Mouse (Mus musculus) frontal cortex, adult 2 months (tissue): ENCODE measurements around the gene Arhgap9. TPM values are rescaled to one million over a fixed set of nuclear protein-coding genes. Genes with fewer than 3 reads are reported as not detected.
A peak's percentile ranks its signal among the peaks of the same experiment; 100 is the strongest.

Experiments
- DNase-seq, 2 experiments: peaks; one replicate each; pipeline ENCODE4 v3.0.0; 2022; ENCODE audit warnings: low spot score in 1 of 2; ENCODE audit errors: extremely low spot score in 1 of 2
- polyA plus RNA-seq: library from polyadenylated mRNA; depleted of rRNA; stranded (reverse); fragments of >200 nt; gene quantifications from 2 replicates; pipeline ENCODE4 v1.2.3, GENCODE M21; 2012

Gene Arhgap9
- polyA plus RNA-seq, 1 experiment = 1.3 TPM

DNA sequence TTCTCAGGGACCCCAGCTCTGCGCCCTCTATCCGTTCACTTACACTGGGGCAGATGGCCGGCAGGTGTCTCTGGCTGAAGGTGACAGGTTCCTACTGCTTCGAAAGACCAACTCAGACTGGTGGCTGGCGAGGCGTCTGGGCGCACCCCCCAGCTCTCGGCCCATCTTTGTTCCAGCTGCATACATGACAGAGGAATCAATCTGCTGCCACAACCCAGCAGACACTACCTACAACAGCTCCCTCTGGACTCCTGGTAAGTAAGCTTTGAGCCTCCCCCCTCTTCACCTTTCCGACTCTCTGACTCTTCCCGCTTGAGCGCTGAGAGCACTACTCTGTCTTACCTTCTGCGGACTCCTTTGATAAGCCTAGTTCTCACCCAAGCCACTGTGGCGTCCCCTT lies 414 bp downstream of the Arhgap9 start:
- DNase-seq = no peak

DNA sequence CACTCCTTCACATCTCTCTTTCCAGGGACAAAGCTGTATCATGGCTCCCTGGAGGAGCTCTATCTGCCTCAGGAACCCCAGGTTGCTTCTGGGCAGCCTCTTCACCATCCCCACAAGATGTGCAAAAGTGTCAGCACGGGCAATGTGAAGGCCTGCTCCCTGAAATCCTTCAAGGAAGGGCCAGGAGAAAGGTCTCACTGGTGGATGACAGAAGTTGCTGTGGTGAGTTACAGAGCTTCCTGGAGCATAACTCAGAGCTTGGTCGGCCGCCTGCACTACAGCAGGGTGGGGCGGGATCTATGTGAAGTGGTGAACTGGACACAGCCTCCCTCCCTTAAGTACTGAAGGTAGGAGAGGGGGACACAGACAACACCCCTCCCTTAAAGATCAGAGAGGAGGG lies 905 bp downstream of the Arhgap9 start:
- DNase-seq = no peak

GRCm38 (mm10) chr10:127323131-127323855 lies 1.5 kb downstream of the Arhgap9 start:
- DNase-seq = no peak

- no peak for DNase-seq
Observed at GRCm38 (mm10) chr10:127324495-127324894, 2.7 kb downstream of the Arhgap9 start.

DNA sequence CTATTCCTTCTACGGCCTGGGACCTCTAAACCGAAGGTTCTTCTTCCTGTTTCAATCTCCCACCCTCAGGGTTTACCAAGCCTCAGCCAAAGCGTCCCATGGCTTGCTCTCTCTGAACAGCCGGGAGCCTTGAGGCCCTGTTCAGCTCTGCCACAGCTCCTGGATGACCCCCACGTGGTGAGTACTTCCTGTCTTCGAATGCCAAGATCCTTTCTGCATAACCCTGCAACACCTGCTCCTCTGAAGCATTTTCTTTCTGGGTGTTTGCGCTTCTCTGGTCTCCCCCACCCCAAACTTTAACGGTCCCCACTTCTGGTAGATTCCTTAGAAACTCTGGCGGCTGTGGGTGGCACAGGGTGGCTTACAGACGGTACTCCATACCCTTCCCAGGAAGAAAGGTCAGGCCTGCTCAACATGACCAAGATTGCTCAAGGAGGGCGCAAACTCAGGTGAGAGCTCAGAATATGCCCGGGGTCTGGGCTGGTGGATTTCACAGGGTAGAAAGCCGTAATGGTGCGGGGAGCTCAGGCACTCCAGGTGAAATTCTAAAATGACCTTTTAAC lies 3.8 kb downstream of the Arhgap9 start:
- no peak for DNase-seq

GRCm38 (mm10) chr10:127326017-127326801 lies 4.4 kb downstream of the Arhgap9 start:
- DNase-seq = no peak

DNA sequence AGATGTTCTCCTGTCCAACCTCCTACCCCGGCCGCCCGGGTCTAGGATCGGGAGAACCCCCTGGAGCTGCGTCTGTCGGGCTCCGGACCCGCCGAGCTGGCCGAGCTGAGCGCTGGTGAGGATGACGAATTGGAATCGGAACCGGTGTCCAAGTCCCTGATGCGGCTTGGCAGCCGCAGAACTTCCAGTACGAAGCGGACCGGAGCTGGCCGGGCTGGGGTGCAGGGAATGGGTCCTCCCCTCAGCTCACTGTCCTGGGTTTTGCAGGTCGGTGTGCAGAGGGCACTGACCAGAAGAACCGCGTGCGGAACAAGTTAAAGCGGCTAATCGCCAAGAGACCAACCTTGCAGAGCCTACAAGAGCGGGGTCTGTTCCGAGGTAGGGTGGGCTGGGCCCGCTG lies 5.1 kb downstream of the Arhgap9 start:
- DNase-seq = no peak

DNA sequence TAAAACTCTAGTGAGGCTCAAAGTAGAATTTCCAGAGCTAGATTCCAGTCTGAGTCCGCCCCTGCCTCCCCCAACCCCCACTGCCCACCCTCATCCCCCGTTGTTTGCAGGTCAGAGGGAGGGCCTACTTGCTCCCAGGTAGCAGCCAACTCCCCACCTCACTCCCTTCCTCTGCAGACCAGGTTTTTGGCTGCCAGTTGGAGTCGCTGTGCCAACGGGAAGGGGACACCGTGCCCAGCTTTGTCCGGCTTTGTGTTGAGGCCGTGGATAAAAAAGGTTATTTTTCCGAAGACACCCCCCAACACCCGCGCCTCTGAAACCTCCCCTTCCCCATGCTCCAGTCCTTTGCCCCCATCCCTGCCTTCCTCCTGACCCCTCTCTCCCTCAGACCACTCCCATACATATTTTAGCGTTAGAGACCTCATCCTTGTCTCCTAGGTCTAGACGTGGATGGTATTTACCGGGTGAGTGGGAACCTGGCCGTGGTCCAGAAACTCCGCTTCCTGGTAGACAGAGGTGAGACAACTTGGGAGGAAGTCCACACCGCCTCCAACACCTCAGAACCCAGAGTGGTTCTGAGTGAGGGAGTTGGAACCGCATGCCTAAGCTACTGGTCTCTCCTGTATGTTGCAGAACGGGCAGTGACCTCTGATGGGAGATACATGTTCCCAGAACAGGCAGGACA lies 5.8 kb downstream of the Arhgap9 start:
- no peak for DNase-seq

- no peak for DNase-seq
Observed at GRCm38 (mm10) chr10:127330212-127330611, 8.4 kb downstream of the Arhgap9 start.

- DNase-seq = no peak
Observed at GRCm38 (mm10) chr10:127332211-127332874, 10.6 kb downstream of the Arhgap9 start.

DNA sequence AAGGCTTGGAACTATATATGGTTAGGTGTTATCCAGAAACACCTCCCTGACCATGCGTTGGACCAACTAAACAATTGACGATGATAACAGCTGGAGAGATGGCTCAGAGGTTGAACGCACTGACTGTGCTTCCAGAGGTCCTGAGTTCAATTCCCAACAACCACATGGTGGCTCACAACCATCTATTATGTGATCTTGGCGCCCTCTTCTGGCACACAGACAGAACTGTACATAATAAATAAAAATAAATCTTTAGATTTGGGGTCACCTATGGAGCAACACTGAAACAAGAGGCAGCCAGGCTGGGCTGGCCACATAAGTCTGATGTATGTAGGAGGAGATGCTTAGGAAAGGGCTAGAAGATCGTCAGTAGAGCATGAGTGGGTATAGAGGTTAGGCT lies 11.4 kb downstream of the Arhgap9 start:
- DNase-seq = no peak

- no peak for DNase-seq
Observed at GRCm38 (mm10) chr10:127335271-127335670, 13.5 kb downstream of the Arhgap9 start.

DNA sequence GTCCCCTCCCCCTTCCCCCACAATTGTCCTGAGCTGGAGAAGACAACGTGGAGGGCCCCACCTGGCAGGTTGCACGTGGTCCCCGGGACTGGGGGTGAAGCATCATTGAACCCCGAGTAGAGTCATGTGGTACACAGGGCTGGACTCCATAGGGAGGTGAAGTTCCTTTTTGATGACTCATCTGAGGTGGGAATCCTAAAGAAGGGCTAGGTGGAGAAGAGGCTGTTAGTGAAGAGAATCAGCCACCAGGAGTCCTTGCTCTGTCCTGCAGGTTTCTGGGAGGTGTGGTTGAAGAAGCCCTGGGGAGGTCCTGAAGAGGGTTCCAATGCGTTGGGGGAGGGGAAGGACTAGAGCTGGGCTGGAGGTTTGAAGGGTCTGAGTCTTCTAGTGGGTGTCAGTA lies 15.2 kb downstream of the Arhgap9 start:
- no peak for DNase-seq

GRCm38 (mm10) chr10:127337536-127338099 lies 15.9 kb downstream of the Arhgap9 start:
- no peak for DNase-seq

DNA sequence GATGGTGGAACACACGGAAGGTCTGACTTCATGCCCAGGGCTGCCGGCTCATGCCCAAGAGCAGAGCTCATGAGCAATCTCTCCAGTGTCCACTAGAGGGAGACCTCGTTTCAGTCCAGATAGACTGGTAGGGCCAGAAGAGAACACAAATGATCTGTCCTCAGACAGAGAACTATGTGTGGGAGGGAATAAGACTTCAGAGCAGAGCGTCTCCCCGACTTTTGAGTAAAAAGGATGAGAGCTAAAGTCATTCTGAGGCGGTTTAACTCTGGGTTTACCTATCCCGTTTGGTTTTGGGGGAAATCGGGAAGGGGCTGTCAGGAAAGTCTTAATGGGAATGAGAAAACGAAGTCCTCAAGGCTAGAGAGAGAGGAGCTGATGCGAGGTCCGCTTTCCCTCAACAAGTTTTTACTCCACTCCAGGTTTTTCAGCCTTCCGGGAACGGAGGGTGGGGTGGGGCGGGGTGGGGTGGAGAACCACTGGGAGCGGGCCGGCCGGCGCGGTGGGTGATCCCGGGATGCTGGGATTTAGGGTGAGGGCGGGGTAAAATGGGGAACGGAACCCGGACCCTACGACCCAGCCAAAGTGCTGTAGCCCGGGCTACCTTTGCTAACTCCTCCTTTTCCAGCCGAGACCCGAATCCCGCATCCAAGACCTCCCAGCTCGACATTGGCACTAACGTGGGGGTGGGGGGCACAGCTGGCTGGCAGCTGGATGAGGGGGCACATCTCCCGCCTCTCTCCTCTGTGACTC lies 17.3 kb downstream of the Arhgap9 start:
- peak; percentile 86 to 97 for DNase-seq

DNA sequence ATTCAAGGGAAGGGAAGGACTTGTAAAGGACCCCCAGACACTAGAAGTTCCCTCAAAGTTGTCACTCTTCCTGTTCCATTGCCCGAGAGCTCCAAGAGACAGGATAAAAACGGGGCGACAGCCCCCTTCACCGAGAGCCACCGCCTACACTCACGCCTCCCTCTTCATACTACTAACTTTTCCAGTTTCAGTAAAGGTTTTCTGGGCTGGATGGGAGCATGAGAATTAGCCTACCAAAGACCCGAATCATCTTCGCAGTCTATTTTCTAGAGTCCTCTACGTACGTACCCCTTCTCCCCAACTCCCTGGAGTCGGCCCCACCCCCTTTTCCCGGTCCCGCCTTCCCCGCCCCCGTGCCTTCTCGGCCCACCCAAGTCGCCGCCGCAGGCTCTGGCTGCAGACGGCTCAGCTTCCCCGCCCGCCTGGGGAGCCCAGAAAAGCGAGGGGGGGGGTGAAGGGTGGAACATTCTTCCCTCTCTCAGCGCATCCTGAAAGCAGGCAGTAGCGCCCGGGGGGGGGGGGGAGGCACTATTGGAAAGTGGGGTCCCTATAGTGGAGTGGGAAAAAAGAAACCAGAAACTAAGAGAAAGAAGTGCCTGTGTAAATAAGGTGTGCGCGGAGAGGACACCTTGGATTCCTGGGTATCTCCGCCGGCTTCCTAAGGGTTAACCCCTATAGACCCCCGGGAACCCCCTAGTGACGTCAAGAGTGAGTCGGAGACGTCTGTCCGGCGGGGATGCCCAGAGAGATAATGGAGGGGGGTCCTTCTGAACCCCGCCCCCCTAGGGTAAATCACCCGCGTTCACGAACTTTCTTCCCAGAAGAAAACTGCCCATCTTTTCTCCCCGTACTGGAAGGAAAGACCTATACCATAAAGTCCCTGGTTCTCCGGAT lies 18.2 kb downstream of the Arhgap9 start:
- no peak for DNase-seq

DNA sequence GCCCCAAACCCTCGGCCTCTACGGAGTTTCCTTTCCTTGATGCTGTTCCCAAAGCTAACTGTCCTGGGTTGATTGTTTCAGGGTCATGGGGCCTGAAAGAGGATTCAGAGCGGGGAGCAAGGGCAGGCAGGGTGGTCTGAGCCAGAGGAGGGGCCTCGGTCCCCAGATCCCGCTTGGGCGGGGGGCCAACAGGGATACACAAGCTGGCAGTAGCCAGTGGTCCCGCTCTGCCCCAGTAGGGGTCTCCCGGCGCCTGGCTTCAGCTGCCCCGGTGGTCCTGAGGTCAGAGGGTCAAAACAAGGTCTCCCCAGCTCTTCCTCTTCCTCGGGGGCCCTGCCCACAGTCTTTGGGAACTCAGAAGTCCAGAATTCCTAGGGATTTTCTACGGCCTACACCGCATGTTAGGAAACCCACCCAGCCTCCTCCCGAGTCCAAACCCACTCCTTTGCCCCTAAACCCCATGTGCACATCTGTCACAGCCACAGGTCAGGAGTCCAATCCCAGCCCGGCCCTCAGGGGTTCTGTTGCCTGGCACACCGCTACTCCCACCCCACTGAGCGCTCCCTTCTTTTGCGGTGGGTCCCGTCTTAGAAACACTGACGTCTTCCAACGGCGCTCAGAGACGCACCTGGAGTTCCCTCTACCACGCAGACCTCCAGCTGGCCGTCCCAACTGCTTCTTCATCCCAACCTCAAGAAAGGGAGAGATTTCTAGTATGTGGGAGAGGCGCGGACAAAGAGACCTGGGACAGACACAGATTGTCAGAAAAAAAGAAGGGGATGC lies 19.0 kb downstream of the Arhgap9 start:
- DNase-seq = no peak

- DNase-seq = no peak
Observed at GRCm38 (mm10) chr10:127341360-127341690, 19.6 kb downstream of the Arhgap9 start.
